9 mouse cellular contexts compared by ENCODE assay signal in the genomic region with DNA sequence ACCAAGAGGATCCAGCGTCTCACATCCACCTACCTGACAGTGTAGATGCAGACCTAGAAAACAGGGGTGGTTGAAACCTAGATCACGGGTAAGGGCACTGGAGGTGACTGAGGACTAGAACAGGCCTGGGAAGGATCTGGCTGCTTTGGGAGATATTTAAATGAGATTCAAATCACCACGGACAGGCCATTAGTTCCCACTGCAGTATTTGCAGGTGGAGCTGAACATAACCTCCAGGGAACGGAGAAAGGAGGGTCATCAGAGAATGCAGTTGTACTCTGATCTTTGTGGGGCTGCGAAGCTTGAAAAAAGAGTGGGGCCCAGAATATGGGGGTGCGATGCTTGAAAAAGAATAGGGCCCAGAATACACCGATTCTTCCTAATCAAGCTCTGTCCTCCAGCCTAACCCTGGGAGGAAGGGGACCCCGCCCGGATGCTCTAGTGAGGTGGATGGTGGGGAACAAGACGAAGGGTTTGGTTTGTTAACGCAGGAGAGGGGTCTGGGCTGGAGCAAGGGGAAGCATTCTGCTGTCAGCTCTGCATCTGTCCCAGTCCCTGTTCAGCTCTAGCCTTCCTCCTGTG. TPM values are rescaled to one million over a fixed set of nuclear protein-coding genes. Genes with fewer than 3 reads are reported as not detected.
A peak's percentile ranks its signal among the peaks of the same experiment; 100 is the strongest.
DNase-seq lines count a peak whose midpoint lies in the region; ATAC-seq lines count a peak whose summit lies in the region.
"Had no signal": no experiment of that assay in that cellular context is flagged by ENCODE, and none has a peak within 500 bp of the region (broad histone marks: within the 10 kb centered on the region; RNA-seq: fewer than 3 reads in every experiment).

No protein-coding gene starts in this region.

- peak overlapping the region; percentile 76 for H3K9ac ChIP-seq in forebrain, embryonic 15.5 days (replicated peaks)
- peak overlapping the region; percentile 18; the same call in 1 of the 2 replicates for H3K9ac ChIP-seq in liver, embryonic 12.5 days

- H3K9me3 ChIP-seq in forebrain, embryonic 15.5 days, result no peaks in the 10 kb centered on the region
- no peaks in the 10 kb centered on the region for H3K9me3 ChIP-seq in liver, embryonic 12.5 days (replicated peaks)

- peaks cover 33% of the 10 kb centered on the region for H3K4me1 ChIP-seq in forebrain, embryonic 15.5 days
- H3K4me1 ChIP-seq in liver, embryonic 12.5 days, result peaks cover 59% of the 10 kb centered on the region

- H3K4me3 ChIP-seq in forebrain, embryonic 15.5 days, result peak overlapping the region; percentile 81
- H3K4me3 ChIP-seq in liver, embryonic 12.5 days, result peak overlapping the region; percentile 41

- peaks cover 4% of the 10 kb centered on the region; the same call in 1 of the 2 replicates for H3K27me3 ChIP-seq in forebrain, embryonic 15.5 days
- peaks cover 37% of the 10 kb centered on the region for H3K27me3 ChIP-seq in liver, embryonic 12.5 days (replicated peaks)

- H3K36me3 ChIP-seq in forebrain, embryonic 15.5 days, result peaks cover 42% of the 10 kb centered on the region
- peaks cover 40% of the 10 kb centered on the region for H3K36me3 ChIP-seq in liver, embryonic 12.5 days

- intact Hi-C loops in heart, postnatal 10 days (cut with DNase I), result loop anchor here (5.0 kb wide), 1 partner anchor 65 kb away; no protein-coding TSS in a partner anchor

- peak; percentile 29 for ATAC-seq in forebrain, embryonic 15.5 days (replicated peaks)
- no peak for ATAC-seq in liver, embryonic 12.5 days
- ATAC-seq in monocyte, adult 5-6 weeks (replicated peaks; ENCODE audit: insufficient number of reproducible peaks, low FRiP score, low TSS enrichment, poor library complexity, severe bottlenecking), result no peak

- peak overlapping the region; percentile 83 for H3K4me2 ChIP-seq in forebrain, embryonic 15.5 days (replicated peaks)
- peak overlapping the region; percentile 99 for H3K4me2 ChIP-seq in liver, embryonic 12.5 days

- DNase-seq in heart, adult 11 months, result peak; percentile 90
- no peak for DNase-seq in heart, postnatal 10 days
- peak; percentile 30 for DNase-seq in A20 (ENCODE audit: low read depth, low spot score)
- DNase-seq in embryo, embryonic 9.5 days (ENCODE audit: extremely low spot score), result no peak
- DNase-seq in spleen, postnatal 36 days (ENCODE audit: low spot score in 2 of 2), result no peak

- WGBS in forebrain, embryonic 15.5 days, result 18% methylated on average over 11 of the region's 11 CpGs
- WGBS in liver, embryonic 12.5 days (ENCODE audit: insufficient replicate concordance), result 30% methylated on average over 11 of the region's 11 CpGs

- H3K27ac ChIP-seq in forebrain, embryonic 15.5 days (replicated peaks), result peak overlapping the region; percentile 83
- H3K27ac ChIP-seq in liver, embryonic 12.5 days, result no peak overlapping the region

RNA-seq across cellular contexts. Expression of gene Rusc1, which starts 0.5 kb away (rescaled TPM):
- 10 to 100 TPM; 12.6 to 15.0 TPM for total RNA-seq in heart, postnatal 10 days (2021)
- 74.8 and 76.2 TPM in 2 replicates for polyA plus RNA-seq in forebrain, embryonic 15.5 days (2015; fragmentation: Nextera tagmentation; extraction: Ambion mirVana)
- polyA plus RNA-seq in liver, embryonic 12.5 days (2016; fragmentation: Nextera tagmentation; extraction: Ambion mirVana), result 7.7 and 8.8 TPM in 2 replicates
- 15.7 to 30.9 TPM (median 22.4 TPM) in 3 replicates for total RNA-seq in monocyte, adult 5-6 weeks (2017)

RNA-seq across cellular contexts. Expression of gene Gm43738, which starts 8.3 kb away (rescaled TPM):
- total RNA-seq in heart, postnatal 10 days (2021), result not detected
- not detected in 2 replicates for polyA plus RNA-seq in forebrain, embryonic 15.5 days (2015; fragmentation: Nextera tagmentation; extraction: Ambion mirVana)
- 0.06 TPM in 1 of 2 replicates, not detected in the other for polyA plus RNA-seq in liver, embryonic 12.5 days (2016; fragmentation: Nextera tagmentation; extraction: Ambion mirVana)
- not detected in 3 replicates for total RNA-seq in monocyte, adult 5-6 weeks (2017)
- polyA plus RNA-seq: large intestine, adult 2 months had no signal

RNA-seq across cellular contexts. Expression of gene Fdps, which starts 9.2 kb away (rescaled TPM):
- 10 to 100 TPM; 26.2 to 28.3 TPM for total RNA-seq in heart, postnatal 10 days (2021)
- 364 and 375 TPM in 2 replicates for polyA plus RNA-seq in forebrain, embryonic 15.5 days (2015; fragmentation: Nextera tagmentation; extraction: Ambion mirVana)
- polyA plus RNA-seq in liver, embryonic 12.5 days (2016; fragmentation: Nextera tagmentation; extraction: Ambion mirVana), result 284 and 291 TPM in 2 replicates
- 37.2 to 55.7 TPM (median 39.0 TPM) in 3 replicates for total RNA-seq in monocyte, adult 5-6 weeks (2017)

RNA-seq across cellular contexts. Expression of gene Pklr, which starts 43.3 kb away (rescaled TPM):
- total RNA-seq in heart, postnatal 10 days (2021), result not detected
- 0.06 and 0.10 TPM in 2 replicates for polyA plus RNA-seq in forebrain, embryonic 15.5 days (2015; fragmentation: Nextera tagmentation; extraction: Ambion mirVana)
- 162 and 171 TPM in 2 replicates for polyA plus RNA-seq in liver, embryonic 12.5 days (2016; fragmentation: Nextera tagmentation; extraction: Ambion mirVana)
- not detected in 3 replicates for total RNA-seq in monocyte, adult 5-6 weeks (2017)

Comparison
In these comparisons a context has a peak if more than half of its experiments do, and no peak if none do; other contexts are left out.
1. DNase-seq: peak in heart, adult 11 months (single experiment) and A20 (single experiment); none in heart, postnatal 10 days (0 of 2), embryo, embryonic 9.5 days (single experiment) and spleen, postnatal 36 days (0 of 2).